Mouse (Mus musculus): ENCODE measurements around the gene Xlr5b. TPM values are rescaled to one million over a fixed set of nuclear protein-coding genes. Genes with fewer than 3 reads are reported as not detected.

Gene Xlr5b
- not detected in 2 replicates for polyA plus RNA-seq (2012; rRNA removed; ENCODE audit: low replicate concordance)

GRCm38 (mm10) chrX:73148496-73148895 lies at the start of gene Xlr5b:
Gene Xlr5b, plus strand, starts transcription at chrX:73148796.

GRCm38 (mm10) chrX:73116747-73117146 lies 31.8 kb upstream of the Xlr5b start, which contains the start of gene Gm14685:
Gene Gm14685, plus strand, starts transcription at chrX:73117047.

GRCm38 (mm10) chrX:73149350-73149749 lies 754 bp downstream of the Xlr5b start, which contains the start of gene DXBay18:
Gene DXBay18, minus strand, starts transcription at chrX:73149450.

GRCm38 (mm10) chrX:73176889-73177288 lies 28.3 kb downstream of the Xlr5b start, which contains the start of gene Spin2d:
Gene Spin2d, minus strand, starts transcription at chrX:73176989.

GRCm38 (mm10) chrX:73191934-73192333 lies 43.3 kb downstream of the Xlr5b start, which contains the start of gene Xlr3b:
Gene Xlr3b, plus strand, starts transcription at chrX:73192207.

Other genes with a start within 250 kb of the Xlr5b start
- gene Cetn2, start 230.4 kb upstream of the Xlr5b start, polyA plus RNA-seq (2012; rRNA removed; ENCODE audit: low replicate concordance), result 8.2 and 9.6 TPM in 2 replicates
- 33.8 and 55.0 TPM in 2 replicates for gene Nsdhl, start 230.2 kb upstream of the Xlr5b start, polyA plus RNA-seq (2012; rRNA removed; ENCODE audit: low replicate concordance)
- 7.2 and 18.0 TPM in 2 replicates for gene Zfp185, start 161.5 kb upstream of the Xlr5b start, polyA plus RNA-seq (2012; rRNA removed; ENCODE audit: low replicate concordance)
- gene Pnma5, start 111.7 kb upstream of the Xlr5b start, polyA plus RNA-seq (2012; rRNA removed; ENCODE audit: low replicate concordance), result not detected in 2 replicates
- 0.18 TPM in 1 of 2 replicates, not detected in the other for gene Pnma3, start 84.0 kb upstream of the Xlr5b start, polyA plus RNA-seq (2012; rRNA removed; ENCODE audit: low replicate concordance)
- gene Xlr4a, start 66.3 kb upstream of the Xlr5b start, polyA plus RNA-seq (2012; rRNA removed; ENCODE audit: low replicate concordance), result 0.17 TPM in 1 of 2 replicates, not detected in the other
- 0.40 and 1.2 TPM in 2 replicates for gene Xlr3a, start 51.7 kb upstream of the Xlr5b start, polyA plus RNA-seq (2012; rRNA removed; ENCODE audit: low replicate concordance)
- 0.08 and 0.09 TPM in 2 replicates for gene Gm14685, start 31.7 kb upstream of the Xlr5b start, polyA plus RNA-seq (2012; rRNA removed; ENCODE audit: low replicate concordance)
- not detected in 2 replicates for gene DXBay18, start 654 bp downstream of the Xlr5b start, polyA plus RNA-seq (2012; rRNA removed; ENCODE audit: low replicate concordance)
- not detected in 2 replicates for gene Spin2d, start 28.2 kb downstream of the Xlr5b start, polyA plus RNA-seq (2012; rRNA removed; ENCODE audit: low replicate concordance)
- 0.82 and 4.4 TPM in 2 replicates for gene Xlr3b, start 43.4 kb downstream of the Xlr5b start, polyA plus RNA-seq (2012; rRNA removed; ENCODE audit: low replicate concordance)
- gene Xlr4b, start 65.5 kb downstream of the Xlr5b start, polyA plus RNA-seq (2012; rRNA removed; ENCODE audit: low replicate concordance), result 0.48 and 1.5 TPM in 2 replicates
- gene F8a, start 79.5 kb downstream of the Xlr5b start, polyA plus RNA-seq (2012; rRNA removed; ENCODE audit: low replicate concordance), result 7.5 and 8.9 TPM in 2 replicates
- gene Xlr4c, start 94.3 kb downstream of the Xlr5b start, polyA plus RNA-seq (2012; rRNA removed; ENCODE audit: low replicate concordance), result 0.40 TPM in 1 of 2 replicates, not detected in the other
- 0.13 and 0.29 TPM in 2 replicates for gene Xlr3c, start 116.6 kb downstream of the Xlr5b start, polyA plus RNA-seq (2012; rRNA removed; ENCODE audit: low replicate concordance)
- gene Xlr5a, start 144.2 kb downstream of the Xlr5b start, polyA plus RNA-seq (2012; rRNA removed; ENCODE audit: low replicate concordance), result not detected in 2 replicates
- not detected in 2 replicates for gene Xlr5c, start 144.2 kb downstream of the Xlr5b start, polyA plus RNA-seq (2012; rRNA removed; ENCODE audit: low replicate concordance)
- gene Gm45015, start 188.0 kb downstream of the Xlr5b start, polyA plus RNA-seq (2012; rRNA removed; ENCODE audit: low replicate concordance), result not detected in 2 replicates
- gene Zfp275, start 193.8 kb downstream of the Xlr5b start, polyA plus RNA-seq (2012; rRNA removed; ENCODE audit: low replicate concordance), result 11.0 and 24.4 TPM in 2 replicates
- 0.27 and 0.37 TPM in 2 replicates for gene Gm18336, start 249.9 kb downstream of the Xlr5b start, polyA plus RNA-seq (2012; rRNA removed; ENCODE audit: low replicate concordance)